Mouse (Mus musculus) right cerebral cortex, postnatal 25 days (tissue): ENCODE measurements around the gene Plbd1.
A peak's percentile ranks its signal among the peaks of the same experiment; 100 is the strongest.

Experiments
- DNase-seq: peaks from one replicate; pipeline ENCODE4 v3.0.0; 2022

Plbd1 gene

GRCm38 (mm10) chr6:136661706-136662016 lies at the start of gene Plbd1:
Gene Plbd1 (minus strand): TSS chr6:136661928.
- no peak for DNase-seq

GRCm38 (mm10) chr6:136710408-136710807 lies 48.7 kb upstream of the Plbd1 start:
- no peak for DNase-seq

GRCm38 (mm10) chr6:136708597-136708996 lies 46.9 kb upstream of the Plbd1 start:
- DNase-seq, result no peak

DNA sequence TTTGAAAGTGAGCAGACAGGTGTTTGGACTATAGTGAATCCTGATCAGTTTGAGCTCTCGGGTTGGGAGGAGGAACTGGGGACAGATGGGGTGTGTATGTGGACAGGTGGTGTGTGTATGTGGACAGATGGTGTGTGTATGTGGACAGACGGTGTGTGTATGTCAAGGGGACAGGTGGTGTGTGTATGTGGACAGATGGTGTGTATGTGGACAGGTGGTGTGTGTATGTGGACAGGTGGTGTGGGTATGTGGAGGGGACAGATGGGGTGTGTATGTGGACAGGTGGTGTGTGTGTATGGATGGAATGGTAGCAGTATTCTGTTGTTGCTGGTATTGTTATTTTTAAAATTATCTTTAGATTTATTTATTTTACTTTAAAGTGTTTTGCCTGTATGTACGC lies 40.1 kb upstream of the Plbd1 start:
- DNase-seq, result no peak

- no peak for DNase-seq
These were observed 39.5 kb upstream of the Plbd1 start for GRCm38 (mm10) chr6:136701185-136701584.

- no peak for DNase-seq
These were observed 29.6 kb upstream of the Plbd1 start for GRCm38 (mm10) chr6:136691314-136691713.

- no peak for DNase-seq
These were observed 28.8 kb upstream of the Plbd1 start for GRCm38 (mm10) chr6:136690527-136690926.

- DNase-seq, result no peak
These were observed 28.2 kb upstream of the Plbd1 start for GRCm38 (mm10) chr6:136689790-136690413.

DNA sequence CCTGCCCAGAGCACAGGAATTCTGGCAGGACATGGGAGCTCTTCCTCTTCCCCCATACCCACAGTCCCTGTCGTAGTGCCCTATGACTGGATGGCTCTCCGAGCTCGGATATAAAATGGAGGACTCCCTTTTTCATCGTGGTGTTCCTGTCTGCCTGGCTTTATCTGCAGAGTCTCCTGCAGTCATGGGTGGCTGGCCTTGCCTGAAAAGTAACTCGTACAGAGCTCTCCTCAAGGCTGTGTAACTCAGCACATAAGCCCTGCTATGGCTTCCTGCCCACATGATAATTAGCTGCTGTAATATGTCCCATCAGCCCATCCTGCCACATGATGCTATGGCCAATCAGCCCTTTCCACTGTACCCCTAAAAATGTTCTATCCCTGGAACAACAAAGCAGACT lies 23.7 kb upstream of the Plbd1 start:
- no peak for DNase-seq

- no peak for DNase-seq
These were observed 21.9 kb upstream of the Plbd1 start for GRCm38 (mm10) chr6:136683410-136684334.

DNA sequence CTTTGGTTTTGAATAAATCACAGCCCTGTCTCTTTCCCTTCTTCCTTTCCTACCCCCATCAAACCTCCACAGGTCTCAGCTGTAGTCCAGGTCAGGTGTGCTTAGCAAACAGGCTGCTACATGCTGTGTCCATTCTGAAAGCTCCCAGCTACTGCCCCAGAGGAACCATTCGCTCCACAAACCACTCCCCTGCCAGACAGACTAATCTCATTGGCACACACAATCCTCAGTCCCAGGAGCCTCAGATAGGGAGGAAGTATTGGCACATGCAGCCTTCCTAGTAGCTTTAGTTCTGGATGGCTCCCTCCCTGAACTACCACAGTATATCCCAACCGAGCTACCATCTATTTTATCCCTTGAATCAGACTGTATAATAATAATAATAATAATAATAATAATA lies 17.7 kb upstream of the Plbd1 start:
- no peak for DNase-seq

- no peak for DNase-seq
These were observed 13.2 kb upstream of the Plbd1 start for GRCm38 (mm10) chr6:136674935-136675334.

- peak; percentile 64 for DNase-seq
These were observed 10.7 kb upstream of the Plbd1 start for GRCm38 (mm10) chr6:136672467-136672866.

GRCm38 (mm10) chr6:136669274-136669673 lies 7.5 kb upstream of the Plbd1 start:
- no peak for DNase-seq

DNA sequence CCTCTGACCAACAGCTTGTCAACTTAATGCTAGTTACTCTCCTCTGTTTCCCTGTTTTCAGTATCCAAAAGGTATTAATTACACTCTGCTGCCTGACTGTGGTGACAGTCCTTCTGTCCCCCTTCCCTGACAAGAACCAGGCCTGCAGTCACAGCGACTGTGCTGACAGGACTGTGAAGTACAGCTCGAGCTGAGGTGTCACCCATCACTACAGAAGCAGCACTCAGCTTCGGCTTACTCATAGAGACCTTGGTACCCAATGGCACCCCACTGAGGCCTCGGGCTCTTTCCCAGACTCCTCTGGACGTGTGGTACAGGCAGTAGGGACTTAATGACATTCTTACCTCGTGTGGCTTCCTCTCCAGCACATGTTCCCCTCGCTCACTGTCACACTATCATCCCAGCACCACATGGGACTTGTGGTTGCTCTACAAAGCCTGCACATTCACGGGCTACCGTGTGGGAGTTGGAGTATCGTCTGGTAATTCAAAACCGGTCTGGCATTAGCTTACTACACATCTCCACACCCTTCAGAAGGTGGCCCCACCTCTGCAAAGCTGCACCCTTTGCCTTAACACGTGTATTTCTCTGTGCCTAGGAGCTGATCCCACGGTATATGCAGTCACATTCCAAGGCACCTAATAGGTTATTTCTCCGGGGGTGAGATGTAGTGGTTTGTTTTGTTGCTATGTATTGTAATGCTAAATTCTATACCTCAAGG lies 6.7 kb upstream of the Plbd1 start:
- DNase-seq, result no peak

DNA sequence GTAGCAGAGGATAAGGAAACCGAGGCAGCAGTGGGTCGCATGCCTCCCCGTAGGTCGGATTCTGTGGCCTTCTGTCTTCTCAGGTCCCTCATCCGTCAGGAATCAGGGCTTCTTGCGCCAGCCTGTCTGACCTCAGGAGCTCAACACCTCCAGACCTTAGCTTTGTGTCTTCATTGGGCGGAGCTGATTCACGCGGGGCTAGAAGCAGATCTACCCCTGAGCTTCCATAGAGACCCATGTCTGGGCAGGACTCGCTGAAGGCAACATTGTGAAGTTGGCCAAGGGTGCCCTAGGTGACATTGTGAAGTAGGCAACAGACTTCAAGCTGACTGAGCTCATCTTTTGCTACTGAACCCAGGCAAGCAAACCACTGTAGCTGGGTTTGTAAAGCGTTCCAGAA lies 335 bp upstream of the Plbd1 start:
- DNase-seq, result no peak

- DNase-seq, result no peak
These were observed 660 bp downstream of the Plbd1 start for GRCm38 (mm10) chr6:136660831-136661705.

DNA sequence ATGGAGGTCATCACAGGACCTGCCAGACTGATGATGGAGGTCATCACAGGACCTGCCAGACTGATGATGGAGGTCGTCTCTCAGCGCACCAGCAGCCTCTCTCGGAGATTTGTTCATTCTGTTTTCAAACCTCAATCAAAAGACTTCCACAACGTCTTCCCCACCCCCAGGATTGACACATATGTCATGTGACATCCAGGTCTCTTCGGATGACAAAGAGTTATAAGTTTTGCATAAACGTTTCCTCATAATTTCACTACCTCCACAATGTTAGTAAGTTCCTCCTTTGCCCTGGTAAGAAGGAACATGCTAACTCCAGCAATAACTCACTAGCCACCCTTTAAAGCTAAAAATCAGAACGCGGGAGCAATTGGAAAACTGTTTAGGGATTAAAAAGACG lies 2.5 kb downstream of the Plbd1 start:
- no peak for DNase-seq

- DNase-seq, result no peak
These were observed 3.4 kb downstream of the Plbd1 start for GRCm38 (mm10) chr6:136658303-136658702.

GRCm38 (mm10) chr6:136655786-136656185 lies 5.9 kb downstream of the Plbd1 start:
- DNase-seq, result no peak

DNA sequence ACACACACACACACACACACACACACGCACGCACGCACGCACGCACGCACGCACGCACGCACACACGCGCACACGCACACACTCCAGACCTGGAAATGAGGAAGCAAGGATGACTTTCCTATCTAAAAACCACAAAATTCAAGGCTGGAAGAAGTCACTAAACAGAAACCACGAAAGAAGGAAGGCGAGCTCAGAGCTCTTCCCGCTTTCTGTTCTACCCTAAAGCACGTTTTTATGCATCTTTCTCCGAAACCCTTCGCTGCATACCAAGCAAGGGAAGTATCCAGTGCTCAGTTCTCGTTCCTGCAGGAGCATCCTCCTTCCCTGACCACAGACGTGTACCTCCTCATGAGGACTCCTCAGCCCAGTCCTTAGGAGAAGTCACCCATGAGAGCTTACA lies 7.3 kb downstream of the Plbd1 start:
- DNase-seq, result no peak

- DNase-seq, result no peak
These were observed 8.4 kb downstream of the Plbd1 start for GRCm38 (mm10) chr6:136653331-136653730.

GRCm38 (mm10) chr6:136650664-136651063 lies 11.1 kb downstream of the Plbd1 start:
- no peak for DNase-seq
